In the genomic region with DNA sequence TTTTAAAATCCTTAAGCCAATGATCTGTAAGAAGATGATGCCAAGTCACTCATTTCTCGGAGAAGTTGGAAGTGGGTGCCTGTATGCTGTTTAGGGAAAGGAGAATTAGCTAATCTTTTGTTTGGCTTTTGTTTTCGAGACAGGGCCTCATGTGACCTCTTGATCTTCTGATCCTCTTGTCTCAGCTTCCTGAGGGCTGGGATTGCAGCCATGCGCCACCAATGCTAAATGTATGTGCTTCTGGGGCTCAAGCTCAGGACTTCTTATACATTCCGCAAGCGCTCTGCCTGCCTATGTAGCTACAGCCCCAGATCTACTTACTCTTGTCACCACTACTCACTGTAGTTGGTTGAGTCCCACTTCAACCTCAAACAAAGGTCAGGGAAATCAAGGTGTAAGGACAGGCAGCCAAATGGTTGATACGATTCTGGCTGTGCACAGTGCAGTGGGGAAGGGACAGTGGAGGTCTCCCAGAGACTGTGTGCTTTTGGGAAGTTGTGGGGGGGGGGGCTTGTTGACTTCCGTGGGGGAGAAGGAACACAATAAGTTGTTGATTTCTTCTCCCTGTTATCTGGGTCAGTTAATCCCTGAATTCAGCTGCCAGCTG, we compare ENCODE assay signal across 11 mouse cellular contexts. TPM values are rescaled to one million over a fixed set of nuclear protein-coding genes. Genes with fewer than 3 reads are reported as not detected.
DNase-seq lines count a peak whose midpoint lies in the region; ATAC-seq and TF ChIP-seq lines count a peak whose summit lies in the region.
"Had no signal": no experiment of that assay in that cellular context is flagged by ENCODE, and none has a peak within 500 bp of the region (broad histone marks: within the 10 kb centered on the region; RNA-seq: fewer than 3 reads in every experiment).

No protein-coding gene starts in this region.

- whole genome bisulfite sequencing in kidney, adult 2 months: 60% methylated on average over 7 of the region's 7 CpGs
- 50% methylated on average over 7 of the region's 7 CpGs for WGBS in embryonic facial prominence, embryonic 13.5 days
- 23% methylated on average over 7 of the region's 7 CpGs for WGBS in heart, postnatal 0 days

- H3K27me3 ChIP-seq in kidney, adult 2 months (replicated peaks; ENCODE audit: control insufficient read depth, insufficient read depth, low read length): no peaks in the 10 kb centered on the region
- no peaks in the 10 kb centered on the region for H3K27me3 ChIP-seq in embryonic facial prominence, embryonic 13.5 days
- no peaks in the 10 kb centered on the region for H3K27me3 ChIP-seq in heart, postnatal 0 days (ENCODE audit: control insufficient read depth, insufficient read depth, low read length)

- peak overlapping the region; percentile 36 for H3K27ac ChIP-seq in kidney, adult 2 months (ENCODE audit: insufficient read depth, low read depth, low read length)
- peak overlapping the region; percentile 76 for H3K27ac ChIP-seq in embryonic facial prominence, embryonic 13.5 days
- H3K27ac ChIP-seq in heart, postnatal 0 days (ENCODE audit: low read depth): peak overlapping the region; percentile 4
- H3K27ac ChIP-seq: liver, embryonic 14.5 days had no signal

- H3K4me1 ChIP-seq in kidney, adult 2 months (ENCODE audit: control insufficient read depth, insufficient read depth, low read length): no peaks in the 10 kb centered on the region; the same call in 1 of the 2 replicates
- peaks cover 14% of the 10 kb centered on the region for H3K4me1 ChIP-seq in embryonic facial prominence, embryonic 13.5 days
- peaks cover 16% of the 10 kb centered on the region for H3K4me1 ChIP-seq in heart, postnatal 0 days (ENCODE audit: control insufficient read depth, insufficient read depth)

- no peak for TF ChIP-seq POLR2A in kidney, adult 2 months (IDR thresholded peaks at IDR 0.05; ENCODE audit: low read depth, low read length)

- ATAC-seq in embryonic facial prominence, embryonic 13.5 days (ENCODE audit: insufficient number of reproducible peaks, insufficient read depth, low FRiP score, low TSS enrichment, low read depth): no peak
- ATAC-seq in heart, postnatal 0 days (ENCODE audit: insufficient read depth, low read depth): peak; percentile 41; the same call in 1 of the 2 replicates
- ATAC-seq in erythroid progenitor cell, adult 5-6 weeks (replicated peaks; ENCODE audit: low FRiP score, poor library complexity, severe bottlenecking): no peak

- H3K36me3 ChIP-seq in kidney, adult 2 months (ENCODE audit: control insufficient read depth, insufficient read depth, low read length): no peaks in the 10 kb centered on the region
- no peaks in the 10 kb centered on the region for H3K36me3 ChIP-seq in embryonic facial prominence, embryonic 13.5 days
- H3K36me3 ChIP-seq in heart, postnatal 0 days (replicated peaks; ENCODE audit: control insufficient read depth, insufficient read depth, low read length): no peaks in the 10 kb centered on the region

- no peak for TF ChIP-seq CTCF in kidney, adult 2 months (conservative IDR thresholded peaks at IDR 0.05; ENCODE audit: insufficient read depth, insufficient read length, low read depth, low read length)
- TF ChIP-seq CTCF in heart, postnatal 0 days (IDR thresholded peaks at IDR 0.05; ENCODE audit: low read depth): no peak

- no peak for DNase-seq in kidney, adult 2 months
- DNase-seq in kidney, adult 18-20 months: no peak
- DNase-seq in heart, postnatal 0 days (ENCODE audit: low spot score): peak; percentile 10
- peak; percentile 23 for DNase-seq in lung, postnatal 25 days (ENCODE audit: low spot score)
- DNase-seq in Muller cell, postnatal 12 days (ENCODE audit: inconsistent ontology term): no peak
- DNase-seq in yolk sac, embryonic 10.5 days (ENCODE audit: low spot score): no peak
- DNase-seq: thymus, adult 2 months had no signal

- no peak for TF ChIP-seq EP300 in heart, postnatal 0 days (IDR thresholded peaks at IDR 0.05; ENCODE audit: low read depth)

- no peak overlapping the region for H3K4me2 ChIP-seq in embryonic facial prominence, embryonic 13.5 days
- peak overlapping the region; percentile 37; the same call in 1 of the 2 replicates for H3K4me2 ChIP-seq in heart, postnatal 0 days (ENCODE audit: low read depth, low read length)

- H3K9ac ChIP-seq in embryonic facial prominence, embryonic 13.5 days: no peak overlapping the region
- H3K9ac ChIP-seq in heart, postnatal 0 days (replicated peaks; ENCODE audit: low read depth, low read length): no peak overlapping the region
- H3K9ac ChIP-seq: liver, embryonic 14.5 days had no signal

- H3K9me3 ChIP-seq in embryonic facial prominence, embryonic 13.5 days: no peaks in the 10 kb centered on the region
- no peaks in the 10 kb centered on the region for H3K9me3 ChIP-seq in heart, postnatal 0 days (replicated peaks; ENCODE audit: control insufficient read depth, low read length)

- H3K4me3 ChIP-seq in kidney, adult 2 months (ENCODE audit: insufficient read depth, low read depth, low read length): no peak overlapping the region
- no peak overlapping the region for H3K4me3 ChIP-seq in embryonic facial prominence, embryonic 13.5 days
- no peak overlapping the region for H3K4me3 ChIP-seq in heart, postnatal 0 days (ENCODE audit: low read depth, low read length)

RNA-seq across cellular contexts. Expression of a gene that starts 24.8 kb away (rescaled TPM):
- polyA plus RNA-seq in kidney, adult 2 months (2012; rRNA removed): 8.7 and 12.3 TPM in 2 replicates
- polyA plus RNA-seq in embryonic facial prominence, embryonic 13.5 days (2015; fragmentation: Nextera tagmentation; extraction: Ambion mirVana): 4.7 and 5.0 TPM in 2 replicates
- total RNA-seq in heart, postnatal 0 days (2014; rRNA removed; ENCODE audit: low replicate concordance): 5.1 and 5.6 TPM in 2 replicates
- polyA plus RNA-seq in heart, postnatal 0 days (2015; fragmentation: Nextera tagmentation; extraction: Ambion mirVana): 5.7 and 6.5 TPM in 2 replicates
- 3.8 TPM in 1 of 2 replicates, not detected in the other for total RNA-seq in erythroid progenitor cell, adult 5-6 weeks (2015; ENCODE audit: low replicate concordance)
- 2.1 and 4.1 TPM in 2 replicates for total RNA-seq in erythroid progenitor cell, adult 5-6 weeks (2017; ENCODE audit: low replicate concordance)

RNA-seq across cellular contexts. Expression of a gene that starts 52.3 kb away (rescaled TPM):
- polyA plus RNA-seq in kidney, adult 2 months (2012; rRNA removed): 1.5 and 1.8 TPM in 2 replicates
- polyA plus RNA-seq in embryonic facial prominence, embryonic 13.5 days (2015; fragmentation: Nextera tagmentation; extraction: Ambion mirVana): 26.3 and 29.4 TPM in 2 replicates
- total RNA-seq in heart, postnatal 0 days (2014; rRNA removed; ENCODE audit: low replicate concordance): 12.6 and 14.6 TPM in 2 replicates
- polyA plus RNA-seq in heart, postnatal 0 days (2015; fragmentation: Nextera tagmentation; extraction: Ambion mirVana): 16.1 and 18.3 TPM in 2 replicates
- total RNA-seq in erythroid progenitor cell, adult 5-6 weeks (2015; ENCODE audit: low replicate concordance): 0.84 TPM in 1 of 2 replicates, not detected in the other
- total RNA-seq in erythroid progenitor cell, adult 5-6 weeks (2017; ENCODE audit: low replicate concordance): not detected in 2 replicates
- total RNA-seq: hematopoietic stem cell, adult 5-6 weeks had no signal

Comparison
In these comparisons a context has a peak if more than half of its experiments do, and no peak if none do; other contexts are left out.
1. DNase-seq: peak in heart, postnatal 0 days (single experiment) and lung, postnatal 25 days (single experiment); none in kidney, adult 2 months (single experiment), kidney, adult 18-20 months (single experiment), Muller cell, postnatal 12 days (single experiment) and yolk sac, embryonic 10.5 days (single experiment).
2. H3K27ac ChIP-seq: peak in every context shown above with its lines; median percentile 76 in embryonic facial prominence, embryonic 13.5 days; 36 in kidney, adult 2 months; 4 in heart, postnatal 0 days.